Mouse (Mus musculus) small intestine, adult 2 months (tissue): ENCODE measurements around the gene Bbs9.
A peak's percentile ranks its signal among the peaks of the same experiment; 100 is the strongest.

Source experiments
- CTCF ChIP-seq: fragments of 200-500 bp; IDR thresholded peaks from 2 replicates; pipeline ENCODE4 v1.5.1; 2012; ENCODE audit warnings: low read depth, mild to moderate bottlenecking, control low read depth, inconsistent platforms, low read length, moderate library complexity, mixed read lengths; ENCODE audit not compliant: insufficient replicate concordance, insufficient read length; ENCODE audit errors: extremely low read depth
- POLR2A ChIP-seq: fragments of 200-500 bp; IDR thresholded peaks from 2 replicates; pipeline ENCODE4 v1.6.1; 2012; ENCODE audit warnings: low read depth, mild to moderate bottlenecking, control low read depth, inconsistent platforms, low read length, moderate library complexity

DNA sequence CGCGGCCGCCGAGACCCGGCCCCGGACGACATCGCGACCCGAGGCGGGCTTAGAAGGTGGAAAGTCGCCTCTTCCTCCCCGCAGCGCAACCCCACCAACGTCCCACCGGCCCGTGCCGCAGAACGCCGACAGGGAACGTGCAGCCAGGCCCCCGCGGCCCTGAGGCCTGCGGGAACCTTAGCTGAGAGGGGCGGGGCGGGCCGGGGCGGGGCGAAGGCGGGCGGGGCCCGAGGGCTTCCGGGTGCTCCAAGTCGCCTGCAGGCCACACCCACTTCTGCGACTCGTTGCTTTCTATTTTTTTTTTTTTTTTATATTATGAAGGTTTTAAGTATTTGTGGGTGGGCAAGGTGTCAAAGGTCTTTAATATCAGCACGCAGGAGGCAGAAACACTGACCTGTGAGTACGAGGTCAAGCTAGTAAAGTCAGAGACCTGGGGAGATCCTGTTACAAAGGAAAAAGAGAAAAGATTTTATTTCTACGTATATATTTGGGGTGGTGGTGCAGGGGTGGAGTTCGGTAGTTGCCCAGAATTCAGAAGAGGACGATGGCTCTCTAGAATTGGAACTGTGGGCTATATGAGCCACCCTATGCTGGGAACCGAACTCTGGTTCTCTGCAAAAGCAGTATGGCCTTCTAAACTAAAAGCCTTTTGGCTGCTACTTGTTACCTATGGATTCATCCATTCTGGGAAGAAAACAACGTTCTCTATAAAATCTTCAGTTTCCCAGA lies 7.2 kb upstream of the Bbs9 start:
- peak; percentile 94 for TF ChIP-seq POLR2A
- no peak for TF ChIP-seq CTCF
